5 mouse cellular contexts compared by ENCODE assay signal in genomic region chr13:66426858-66427257, GRCm38 (mm10).
DNase-seq lines count a peak whose midpoint lies in the region.

No protein-coding gene starts in this region.

- peak; percentile 79 for DNase-seq in ES-CJ7 (ENCODE audit: low read depth, low spot score)
- DNase-seq in MN1 (ENCODE audit: low spot score) = peak; percentile 6
- DNase-seq in NIH3T3 (ENCODE audit: low read depth) = peak; percentile 11
- peak; percentile 91 for DNase-seq in R1 (ENCODE audit: low read depth, low spot score)
- peak; percentile 66 for DNase-seq in ZHBTc4 (ENCODE audit: low read depth, low spot score)

Comparison
In these comparisons a context has a peak if more than half of its experiments do, and no peak if none do; other contexts are left out.
1. Peak in every context shown above with its lines: DNase-seq.
2. DNase-seq: peak in every context shown above with its lines; median percentile 91 in R1; 79 in ES-CJ7; 66 in ZHBTc4; 11 in NIH3T3; 6 in MN1.